Mouse (Mus musculus) CH12.LX (cell line): Measurements from ENCODE around the gene Pclo. TPM values are rescaled to one million over a fixed set of nuclear protein-coding genes. Genes with fewer than 3 reads are reported as not detected.

ENCODE experiments used
- DNase-seq: peaks from one replicate; pipeline ENCODE4 v3.0.0-alpha.2; 2013; ENCODE audit errors: extremely low read depth
- H3K27ac ChIP-seq: 2 replicates; pipeline ENCODE4 v1.5.1; 2012; ENCODE audit warnings: low read depth, mild to moderate bottlenecking, control low read depth, moderate library complexity; ENCODE audit not compliant: insufficient read depth
- H3K27me3 ChIP-seq: replicated peaks from 2 replicates; pipeline ENCODE3; 2012; ENCODE audit warnings: inconsistent platforms
- H3K36me3 ChIP-seq, 2 experiments: replicated peaks in 1 of 2; 2 replicates each; pipeline versions ENCODE3 to v1.6.1; 2012; ENCODE audit warnings: inconsistent platforms in 1 of 2, low read length in 1 of 2, mild to moderate bottlenecking in 1 of 2, mixed read lengths in 1 of 2, moderate library complexity in 1 of 2; ENCODE audit not compliant: control insufficient read depth in 1 of 2, insufficient read depth in 1 of 2
- H3K4me1 ChIP-seq, 2 experiments: 2 replicates each; pipeline ENCODE4 v1.6.1; 2012; ENCODE audit warnings: inconsistent platforms in 1 of 2, moderate library complexity in 1 of 2; ENCODE audit not compliant: insufficient read depth in 2 of 2, control insufficient read depth in 1 of 2
- H3K4me2 ChIP-seq: 2 replicates; pipeline ENCODE4 v1.6.1; 2012; ENCODE audit warnings: low read depth, mild to moderate bottlenecking, control low read depth; ENCODE audit not compliant: poor library complexity, insufficient read depth, severe bottlenecking
- H3K4me3 ChIP-seq, 3 experiments: fragments of 150-350 bp in 1 of 3; sonication (generic) in 1 of 3; replicated peaks in 1 of 3; 2 replicates each; pipeline versions ENCODE3 to v1.5.1; 2011 to 2012; ENCODE audit warnings: low read depth in 2 of 3, low read length in 2 of 3, mild to moderate bottlenecking in 2 of 3, moderate library complexity in 2 of 3, control low read depth in 1 of 3, improper control_type of control experiment in 1 of 3, inconsistent platforms in 1 of 3, mixed read lengths in 1 of 3; ENCODE audit not compliant: poor library complexity in 1 of 3
- H3K79me2 ChIP-seq: replicated peaks from 2 replicates; pipeline ENCODE4 v1.6.1; 2012; ENCODE audit warnings: mild to moderate bottlenecking, moderate library complexity; ENCODE audit not compliant: control insufficient read depth, poor library complexity, insufficient read depth, severe bottlenecking; ENCODE audit errors: extremely low read depth
- H3K9ac ChIP-seq: 2 replicates; pipeline ENCODE4 v1.6.1; 2012; ENCODE audit warnings: low read depth, mild to moderate bottlenecking, control low read depth, moderate library complexity; ENCODE audit not compliant: insufficient read depth
- H3K9me3 ChIP-seq: replicated peaks from 2 replicates; pipeline ENCODE3; 2012; ENCODE audit warnings: low read length, inconsistent platforms, mixed read lengths
- BHLHE40 ChIP-seq: IDR thresholded peaks from 2 replicates; pipeline ENCODE4 v1.6.1; 2011; ENCODE audit warnings: mild to moderate bottlenecking, low read depth, low read length, improper control_type of control experiment
- CHD1 ChIP-seq: IDR thresholded peaks from 2 replicates; pipeline ENCODE4 v1.6.1; 2012; ENCODE audit warnings: low read depth, low read length, improper control_type of control experiment, inconsistent platforms
- CHD2 ChIP-seq: IDR thresholded peaks from 2 replicates; pipeline ENCODE4 v1.6.1; 2011; ENCODE audit warnings: low read length, improper control_type of control experiment
- CTCF ChIP-seq, 2 experiments: IDR thresholded peaks in 1 of 2; conservative IDR thresholded peaks in 1 of 2; 2 replicates each; pipeline ENCODE4 v1.5.1; 2011 to 2012; ENCODE audit warnings: low read depth in 2 of 2, low read length in 2 of 2, improper control_type of control experiment in 1 of 2, inconsistent platforms in 1 of 2, mild to moderate bottlenecking in 1 of 2, moderate library complexity in 1 of 2
- ELF1 ChIP-seq: IDR thresholded peaks from 2 replicates; pipeline ENCODE4 v1.6.1; 2014; ENCODE audit warnings: low read depth, mild to moderate bottlenecking, inconsistent platforms, low read length, improper control_type of control experiment
- ETS1 ChIP-seq: conservative IDR thresholded peaks from 2 replicates; pipeline ENCODE4 v1.6.1; 2012; ENCODE audit warnings: low read depth, mild to moderate bottlenecking, inconsistent platforms, low read length, improper control_type of control experiment, moderate library complexity
- GABPA ChIP-seq: IDR thresholded peaks from 2 replicates; pipeline ENCODE4 v1.6.1; 2012; ENCODE audit warnings: low read depth, low read length, improper control_type of control experiment, inconsistent platforms; ENCODE audit not compliant: insufficient replicate concordance
- JUN ChIP-seq: IDR thresholded peaks from 2 replicates; pipeline ENCODE4 v1.6.1; 2011; ENCODE audit warnings: low read depth, mild to moderate bottlenecking, low read length, improper control_type of control experiment, moderate library complexity; ENCODE audit not compliant: insufficient read depth
- JUND ChIP-seq: conservative IDR thresholded peaks from 2 replicates; pipeline ENCODE4 v1.6.1; 2011; ENCODE audit warnings: low read depth, low read length, improper control_type of control experiment
- KAT2A ChIP-seq: IDR thresholded peaks from 2 replicates; pipeline ENCODE4 v1.6.1; 2012; ENCODE audit warnings: low read length, improper control_type of control experiment, inconsistent platforms; ENCODE audit not compliant: insufficient replicate concordance
- MAFK ChIP-seq: IDR thresholded peaks from 2 replicates; pipeline ENCODE4 v1.6.1; 2011; ENCODE audit warnings: low read length, improper control_type of control experiment; ENCODE audit not compliant: insufficient replicate concordance
- MXI1 ChIP-seq: IDR thresholded peaks from 2 replicates; pipeline ENCODE4 v1.6.1; 2011; ENCODE audit warnings: mild to moderate bottlenecking, low read depth, low read length, improper control_type of control experiment
- MYC ChIP-seq: IDR thresholded peaks from 2 replicates; pipeline ENCODE4 v1.6.1; 2011; ENCODE audit warnings: low read depth, mild to moderate bottlenecking, improper control_type of control experiment, low read length
- NRF1 ChIP-seq: IDR thresholded peaks from 2 replicates; pipeline ENCODE4 v1.6.1; 2014; ENCODE audit warnings: low read depth, mild to moderate bottlenecking, inconsistent platforms, low read length, improper control_type of control experiment, moderate library complexity
- PAX5 ChIP-seq: IDR thresholded peaks from 2 replicates; pipeline ENCODE4 v1.6.1; 2012; ENCODE audit warnings: low read length, inconsistent platforms, mixed read lengths
- RAD21 ChIP-seq: IDR thresholded peaks from 2 replicates; pipeline ENCODE4 v1.6.1; 2011; ENCODE audit warnings: low read depth, mild to moderate bottlenecking, low read length, improper control_type of control experiment, moderate library complexity
- SMC3 ChIP-seq: IDR thresholded peaks from 2 replicates; pipeline ENCODE4 v1.6.1; 2011; ENCODE audit warnings: low read depth, low read length, improper control_type of control experiment
- TBP ChIP-seq: conservative IDR thresholded peaks from 2 replicates; pipeline ENCODE4 v1.6.1; 2011; ENCODE audit warnings: low read depth, low read length, improper control_type of control experiment
- TCF12 ChIP-seq: IDR thresholded peaks from 2 replicates; pipeline ENCODE4 v1.6.1; 2014; ENCODE audit warnings: low read depth, mild to moderate bottlenecking, inconsistent platforms, low read length, improper control_type of control experiment
- USF1 ChIP-seq: IDR thresholded peaks from 2 replicates; pipeline ENCODE4 v1.6.1; 2014; ENCODE audit warnings: low read depth, mild to moderate bottlenecking, inconsistent platforms, low read length, improper control_type of control experiment
- ZC3H11A ChIP-seq: IDR thresholded peaks from 2 replicates; pipeline ENCODE4 v1.6.1; 2012; ENCODE audit warnings: low read depth, mild to moderate bottlenecking, inconsistent platforms, low read length, improper control_type of control experiment
- ZMIZ1 ChIP-seq: IDR thresholded peaks from 2 replicates; pipeline ENCODE4 v1.6.1; 2012; ENCODE audit warnings: low read depth, mild to moderate bottlenecking, inconsistent platforms, low read length, improper control_type of control experiment
- ZNF384 ChIP-seq: IDR thresholded peaks from 2 replicates; pipeline ENCODE4 v1.6.1; 2012; ENCODE audit warnings: low read depth, low read length, improper control_type of control experiment, inconsistent platforms
- dilution Hi-C: fragments of 300-500 bp; cut with MboI; formaldehyde crosslinking; loops from 2 replicates; pipeline ENCODE4 v1.14.3; 2020; ENCODE audit warnings: low sequenced_read_pairs; ENCODE audit not compliant: extremely low pct_unique_long_range_greater_than_20kb, extremely low pct_ligation_motif_present
- in situ Hi-C: fragments of 300-500 bp; cut with MboI; formaldehyde crosslinking; loops from 3 replicates; pipeline ENCODE4 v1.14.3; 2019; ENCODE audit warnings: low sequenced_read_pairs, low pct_ligation_motif_present, low pct_unique_long_range_greater_than_20kb, mixed read lengths
- polyA plus RNA-seq: library from polyadenylated mRNA; unstranded; fragments of >175 nt; gene quantifications from 2 replicates; pipeline ENCODE4 v1.2.1, GENCODE M21; 2012; ENCODE audit warnings: low read depth; ENCODE audit not compliant: insufficient read length
- total RNA-seq, 2 experiments: library from RNA; depleted of rRNA; stranded (reverse); fragments of 300-350 nt in 1 of 2; fragments of >200 nt in 1 of 2; gene quantifications; 2 replicates each; pipeline ENCODE4 v1.2.3; 2012 to 2014

Pclo gene
- total and polyA plus RNA-seq, 3 experiments: not detected

- DNase-seq: no peak
- Histone ChIP-seq H3K36me3 (no peaks in the 10 kb centered on the region), H3K9ac (no peak overlapping the region), H3K9me3 (peaks cover 20% of the 10 kb centered on the region), H3K4me3 (no peak overlapping the region), H3K27ac (no peak overlapping the region), H3K4me2 (no peak overlapping the region), H3K27me3 (no peaks in the 10 kb centered on the region), H3K4me1 (no peaks in the 10 kb centered on the region), H3K79me2 (no peaks in the 10 kb centered on the region)
- in situ Hi-C loops (no loop called here), dilution Hi-C loops (no loop called here)
- TF ChIP-seq ETS1 (no peak), ZC3H11A (no peak), ZMIZ1 (no peak), ZNF384 (no peak), TBP (no peak), JUN (no peak), MAFK (no peak), RAD21 (no peak), CHD2 (no peak), USF1 (no peak), PAX5 (no peak), MYC (no peak), NRF1 (no peak), JUND (no peak), KAT2A (no peak), ELF1 (no peak), BHLHE40 (no peak), SMC3 (no peak)
These were observed 24.6 kb downstream of the Pclo start for GRCm38 (mm10) chr5:14539346-14539745.

GRCm38 (mm10) chr5:14539961-14540627, 25.4 kb downstream of the Pclo start:
- Histone ChIP-seq H3K79me2 (no peaks in the 10 kb centered on the region), H3K4me1 (no peaks in the 10 kb centered on the region), H3K9ac (no peak overlapping the region), H3K4me3 (no peak overlapping the region), H3K9me3 (peaks cover 18% of the 10 kb centered on the region), H3K36me3 (no peaks in the 10 kb centered on the region), H3K27me3 (no peaks in the 10 kb centered on the region), H3K4me2 (no peak overlapping the region), H3K27ac (no peak overlapping the region)
- DNase-seq: no peak
- in situ Hi-C loops (no loop called here), dilution Hi-C loops (no loop called here)
- no peak for TF ChIP-seq PAX5
- TF ChIP-seq MXI1: no peak
- TF ChIP-seq CTCF (conservative IDR thresholded peaks at IDR 0.05 in 1 of 2, IDR thresholded peaks at IDR 0.05 in 1 of 2; ENCODE audit: low read depth in 2 of 2, low read length in 2 of 2): no peak
- no peak for TF ChIP-seq CHD2
- TF ChIP-seq JUN: no peak
- TF ChIP-seq GABPA: no peak
- no peak for TF ChIP-seq TCF12
- no peak for TF ChIP-seq CHD1
- TF ChIP-seq ETS1: no peak
- no peak for TF ChIP-seq MYC
